In genomic region chr1:51759657-51760056, GRCm38 (mm10) we compare ENCODE assay signal across 22 mouse cellular contexts.
DNase-seq lines count a peak whose midpoint lies in the region; ATAC-seq and TF ChIP-seq lines count a peak whose summit lies in the region.
"Had no signal": no experiment of that assay in that cellular context is flagged by ENCODE, and none has a peak within 500 bp of the region (broad histone marks: within the 10 kb centered on the region; RNA-seq: fewer than 3 reads in every experiment).

No protein-coding gene starts in this region.

- H3K27me3 ChIP-seq in kidney, embryonic 16.5 days (ENCODE audit: insufficient read depth, low read length) = no peaks in the 10 kb centered on the region
- no peaks in the 10 kb centered on the region for H3K27me3 ChIP-seq in lung, postnatal 0 days (replicated peaks; ENCODE audit: insufficient read depth, low read length)
- H3K27me3 ChIP-seq: embryonic facial prominence, embryonic 15.5 days; forebrain, embryonic 15.5 days; heart, embryonic 13.5 days; hindbrain, embryonic 12.5 days; liver, embryonic 13.5 days had no signal

- H3K9ac ChIP-seq in kidney, embryonic 16.5 days (replicated peaks; ENCODE audit: low read length) = no peak overlapping the region
- H3K9ac ChIP-seq in lung, postnatal 0 days (replicated peaks; ENCODE audit: low read depth) = no peak overlapping the region
- H3K9ac ChIP-seq: embryonic facial prominence, embryonic 15.5 days; forebrain, embryonic 15.5 days; heart, embryonic 13.5 days; hindbrain, embryonic 12.5 days; liver, embryonic 13.5 days had no signal

- H3K4me1 ChIP-seq in kidney, embryonic 16.5 days (ENCODE audit: insufficient read depth, low read length) = peaks cover 4% of the 10 kb centered on the region; the same call in 1 of the 2 replicates
- H3K4me1 ChIP-seq in lung, postnatal 0 days (ENCODE audit: insufficient read depth, low read depth, low read length) = no peaks in the 10 kb centered on the region
- no peaks in the 10 kb centered on the region for H3K4me1 ChIP-seq in lung, adult 2 months (ENCODE audit: control insufficient read depth, insufficient read depth, low read length)
- H3K4me1 ChIP-seq: embryonic facial prominence, embryonic 15.5 days; forebrain, embryonic 15.5 days; heart, embryonic 13.5 days; hindbrain, embryonic 12.5 days; liver, embryonic 13.5 days had no signal

- TF ChIP-seq POLR2A in lung, adult 2 months (IDR thresholded peaks at IDR 0.05; ENCODE audit: borderline replicate concordance, extremely low read depth, low read depth, low read length) = no peak

- H3K9me3 ChIP-seq in kidney, embryonic 16.5 days (ENCODE audit: low read length) = no peaks in the 10 kb centered on the region
- no peaks in the 10 kb centered on the region for H3K9me3 ChIP-seq in lung, postnatal 0 days (ENCODE audit: low read length)
- H3K9me3 ChIP-seq: embryonic facial prominence, embryonic 15.5 days; forebrain, embryonic 15.5 days; heart, embryonic 13.5 days; hindbrain, embryonic 12.5 days; liver, embryonic 13.5 days had no signal

- H3K4me3 ChIP-seq in kidney, embryonic 16.5 days (ENCODE audit: low read length) = no peak overlapping the region
- no peak overlapping the region for H3K4me3 ChIP-seq in lung, postnatal 0 days (ENCODE audit: low read depth, low read length)
- H3K4me3 ChIP-seq in lung, adult 2 months (replicated peaks; ENCODE audit: extremely low read depth, low read depth, low read length) = no peak overlapping the region
- H3K4me3 ChIP-seq in layer of hippocampus, adult 2 months = no peak overlapping the region
- H3K4me3 ChIP-seq: embryonic facial prominence, embryonic 15.5 days; forebrain, embryonic 15.5 days; heart, adult 2 months; heart, embryonic 13.5 days; hindbrain, embryonic 12.5 days; liver, embryonic 13.5 days had no signal

- WGBS in kidney, embryonic 16.5 days = 80% methylated on average over 6 of the region's 6 CpGs
- 71% methylated on average over 6 of the region's 6 CpGs for WGBS in lung, postnatal 0 days
- WGBS in lung, adult 2 months = 67% methylated on average over 6 of the region's 6 CpGs

- DNase-seq in adrenal gland, adult 2 months = peak; percentile 37
- no peak for DNase-seq in adrenal gland, postnatal 25 days
- peak; percentile 29 for DNase-seq in kidney, postnatal 14 days
- peak; percentile 78 for DNase-seq in lung, postnatal 0 days (ENCODE audit: low spot score)
- no peak for DNase-seq in lung, adult 2 months
- DNase-seq in lung, postnatal 25 days (ENCODE audit: low spot score) = peak; percentile 50
- DNase-seq in layer of hippocampus, adult 2 months (ENCODE audit: low spot score in 2 of 2) = no peak
- DNase-seq: cerebellum, adult 11 months; cerebellum, adult 9-11 months; gastrocnemius, postnatal 10 days; heart, adult 2 months; layer of hippocampus, postnatal 36 days; liver, embryonic 13.5 days; midbrain, embryonic 14.5 days; right cerebral cortex, postnatal 14 days; thymus, postnatal 25 days had no signal

- peak; percentile 97 for TF ChIP-seq EP300 in lung, postnatal 0 days (IDR thresholded peaks at IDR 0.05)

- H3K4me2 ChIP-seq in kidney, embryonic 16.5 days (replicated peaks; ENCODE audit: low read depth, low read length) = no peak overlapping the region
- H3K4me2 ChIP-seq in lung, postnatal 0 days (replicated peaks; ENCODE audit: low read depth, low read length) = no peak overlapping the region
- H3K4me2 ChIP-seq: embryonic facial prominence, embryonic 15.5 days; forebrain, embryonic 15.5 days; heart, embryonic 13.5 days; hindbrain, embryonic 12.5 days; liver, embryonic 13.5 days had no signal

- no peak for TF ChIP-seq CTCF in lung, postnatal 0 days (IDR thresholded peaks at IDR 0.05)
- TF ChIP-seq CTCF in lung, adult 2 months (IDR thresholded peaks at IDR 0.05; ENCODE audit: insufficient read depth, low read length) = no peak
- TF ChIP-seq CTCF in layer of hippocampus, adult 2 months (conservative IDR thresholded peaks at IDR 0.05) = no peak

- ATAC-seq in kidney, embryonic 16.5 days (ENCODE audit: low FRiP score, low TSS enrichment) = no peak
- ATAC-seq in lung, postnatal 0 days = peak; percentile 82
- ATAC-seq: forebrain, embryonic 15.5 days; intestine, postnatal 0 days had no signal

- peaks cover 41% of the 10 kb centered on the region for H3K36me3 ChIP-seq in kidney, embryonic 16.5 days (ENCODE audit: insufficient read depth, low read length)
- H3K36me3 ChIP-seq in lung, postnatal 0 days (ENCODE audit: insufficient read depth, low read length) = peaks cover 38% of the 10 kb centered on the region

- no peak overlapping the region for H3K27ac ChIP-seq in kidney, embryonic 16.5 days (ENCODE audit: low read length)
- no peak overlapping the region for H3K27ac ChIP-seq in lung, postnatal 0 days (ENCODE audit: low read length)
- no peak overlapping the region for H3K27ac ChIP-seq in layer of hippocampus, adult 2 months
- H3K27ac ChIP-seq: embryonic facial prominence, embryonic 15.5 days; forebrain, embryonic 15.5 days; heart, adult 2 months; heart, embryonic 13.5 days; hindbrain, embryonic 12.5 days; liver, embryonic 13.5 days had no signal

Comparison
In these comparisons a context has a peak if more than half of its experiments do, and no peak if none do; other contexts are left out.
1. DNase-seq: peak in adrenal gland, adult 2 months (single experiment), kidney, postnatal 14 days (single experiment), lung, postnatal 0 days (single experiment) and lung, postnatal 25 days (single experiment); none in adrenal gland, postnatal 25 days (single experiment), lung, adult 2 months (single experiment) and layer of hippocampus, adult 2 months (0 of 2).